Mouse (Mus musculus): ENCODE data around the gene Cnr2. TPM values are rescaled to one million over a fixed set of nuclear protein-coding genes. Genes with fewer than 3 reads are reported as not detected.

Cnr2 gene
- total RNA-seq, 2 experiments from 2014 or later: 0.76 to 0.93 TPM

DNA sequence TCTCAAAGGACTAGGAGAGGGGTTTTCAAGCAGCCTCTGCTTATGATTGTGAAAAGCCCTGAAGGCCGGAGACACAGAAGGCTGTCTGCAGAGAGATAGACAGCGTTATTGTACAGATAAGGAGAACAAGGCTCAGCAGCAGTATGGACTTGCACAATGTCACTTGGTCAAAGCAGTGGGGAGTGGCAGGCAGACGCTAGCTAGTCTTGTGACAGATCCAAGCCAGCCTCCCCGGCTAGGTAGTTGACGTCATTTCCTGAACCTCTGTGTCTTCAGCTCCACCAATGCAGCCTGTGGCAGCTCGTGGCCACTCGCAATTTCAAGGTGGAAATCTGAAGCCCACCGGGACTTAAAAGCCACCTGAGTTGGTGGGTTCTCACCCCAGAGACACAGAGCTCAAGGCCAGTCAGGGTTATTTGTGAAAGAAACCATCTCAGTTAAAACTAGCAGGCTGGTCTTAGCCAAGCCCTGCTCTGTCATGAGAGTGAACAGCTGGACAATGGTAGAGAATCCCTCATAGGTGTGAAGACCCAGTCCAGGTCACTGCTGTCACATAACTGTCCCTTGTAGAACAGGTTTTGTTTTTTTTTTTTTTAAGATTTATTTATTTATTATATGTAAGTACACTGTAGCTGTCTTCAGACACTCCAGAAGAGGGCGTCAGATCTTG is 3.3 kb downstream of the Cnr2 start:
- intact Hi-C loops (cut with DNase I): no loop called here
- DNase-seq: no peak

DNA sequence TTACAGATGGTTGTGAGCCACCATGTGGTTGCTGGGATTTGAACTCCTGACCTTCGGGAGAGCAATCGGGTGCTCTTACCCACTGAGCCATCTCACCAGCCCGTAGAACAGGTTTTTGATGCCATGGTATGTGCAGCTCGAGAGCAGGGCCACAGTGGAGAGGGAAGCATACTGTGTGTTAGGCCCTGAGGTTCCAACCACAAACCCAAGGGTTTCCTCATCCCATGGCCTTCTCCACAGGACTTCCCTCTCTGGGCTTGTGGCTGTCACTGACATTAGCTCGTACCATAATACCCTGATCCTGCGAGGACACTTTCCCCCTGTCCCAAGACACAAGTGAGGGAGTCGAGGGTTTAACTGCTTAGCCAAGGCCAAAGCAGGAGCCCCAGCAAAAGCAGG is 3.9 kb downstream of the Cnr2 start:
- DNase-seq: no peak
- intact Hi-C loops (cut with DNase I): no loop called here

GRCm38 (mm10) chr4:135900008-135900407 is 4.8 kb downstream of the Cnr2 start:
- intact Hi-C loops (cut with DNase I): no loop called here
- DNase-seq: no peak

DNA sequence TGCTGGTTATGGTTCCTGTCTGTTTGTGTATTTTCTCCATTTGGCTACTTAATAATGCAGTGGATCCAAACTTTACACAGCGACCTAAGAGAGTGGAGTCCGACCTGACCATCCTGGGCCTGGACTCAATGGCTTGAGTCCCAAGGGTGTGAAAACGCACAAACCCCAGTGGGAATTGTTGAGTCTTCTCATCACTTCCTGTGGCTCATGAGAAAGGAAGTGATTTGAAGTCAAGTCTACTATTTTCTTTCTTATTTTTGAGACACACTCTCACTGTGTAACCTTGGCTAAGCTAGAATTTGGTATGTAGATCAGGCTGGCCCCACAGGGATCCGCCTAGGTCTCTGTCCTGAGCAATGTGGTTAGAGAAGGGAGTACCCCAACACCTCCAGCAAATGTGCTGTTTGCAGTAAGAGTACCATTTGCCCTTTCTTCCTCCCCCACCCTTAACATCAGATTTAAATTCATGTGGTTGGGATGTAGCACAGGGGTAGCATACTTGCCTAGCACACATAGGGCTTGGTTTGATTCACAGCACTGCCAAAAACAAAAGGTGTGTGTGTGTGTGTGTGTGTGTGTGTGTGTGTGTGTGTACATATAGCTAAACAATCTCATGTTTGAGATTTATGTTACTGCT is 7.5 kb downstream of the Cnr2 start:
- DNase-seq: no peak
- intact Hi-C loops (cut with DNase I): no loop called here

- DNase-seq: no peak
- intact Hi-C loops (cut with DNase I): no loop called here
These were observed 9.6 kb downstream of the Cnr2 start for GRCm38 (mm10) chr4:135904810-135905209.

DNA sequence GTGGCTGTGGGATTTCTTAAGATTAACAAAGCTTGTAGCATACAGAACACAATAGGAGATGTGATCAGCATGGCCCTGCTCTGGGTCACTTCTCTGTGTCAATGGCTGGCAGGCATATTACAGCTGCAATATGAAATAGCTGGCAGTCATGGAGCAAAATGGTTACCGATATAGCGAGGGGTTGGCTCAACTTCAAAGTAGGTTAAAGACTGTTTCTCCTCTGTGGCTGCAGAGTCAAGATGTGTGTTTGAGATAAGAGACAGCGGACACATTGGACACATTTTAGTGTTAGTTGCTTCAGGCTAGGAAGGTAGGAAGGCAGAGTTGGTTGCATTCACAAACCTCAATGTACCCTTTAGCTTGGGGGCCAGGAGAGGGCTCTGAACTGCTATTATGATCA is 11.4 kb downstream of the Cnr2 start:
- no peak for DNase-seq

DNA sequence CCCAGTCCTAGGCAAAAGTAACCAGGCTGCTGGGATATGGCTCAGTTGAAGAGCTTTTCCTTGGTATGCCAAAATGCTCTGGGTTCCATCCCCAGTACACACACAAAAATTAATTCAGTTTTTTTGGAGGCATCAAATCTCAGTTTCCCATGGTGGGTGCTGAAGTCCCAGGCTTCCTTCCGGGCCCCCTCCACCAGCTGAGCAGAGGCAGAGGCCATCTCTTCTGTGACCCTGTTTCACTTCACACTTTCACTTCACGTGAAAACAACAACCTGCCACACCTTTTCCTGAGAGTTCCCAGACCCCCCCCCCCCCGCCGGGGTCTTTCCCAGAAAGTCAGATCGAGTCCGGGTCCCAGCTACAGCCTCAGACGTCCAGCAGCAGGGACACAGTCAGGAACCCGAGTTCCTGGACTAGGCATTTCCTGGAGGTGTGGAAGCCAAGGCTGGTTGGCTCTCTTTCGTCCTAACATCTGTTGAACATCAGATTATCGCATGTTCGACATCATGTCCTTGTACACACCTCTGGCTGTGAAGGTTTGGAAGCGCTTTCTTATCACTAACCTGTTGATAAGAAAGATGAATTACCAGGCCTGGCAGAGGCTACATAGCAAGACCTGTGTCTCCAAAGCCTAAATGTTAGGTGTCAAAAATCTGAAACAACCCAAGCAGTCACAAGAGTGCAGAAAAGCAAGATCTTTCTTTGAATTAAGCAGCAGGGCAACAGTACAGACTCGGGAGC is 14.3 kb downstream of the Cnr2 start:
- no peak for DNase-seq
- intact Hi-C loops (cut with DNase I): no loop called here

More for the DNA sequence above, 11.4 kb downstream of the Cnr2 start:
- intact Hi-C loops (cut with DNase I): no loop called here

DNA sequence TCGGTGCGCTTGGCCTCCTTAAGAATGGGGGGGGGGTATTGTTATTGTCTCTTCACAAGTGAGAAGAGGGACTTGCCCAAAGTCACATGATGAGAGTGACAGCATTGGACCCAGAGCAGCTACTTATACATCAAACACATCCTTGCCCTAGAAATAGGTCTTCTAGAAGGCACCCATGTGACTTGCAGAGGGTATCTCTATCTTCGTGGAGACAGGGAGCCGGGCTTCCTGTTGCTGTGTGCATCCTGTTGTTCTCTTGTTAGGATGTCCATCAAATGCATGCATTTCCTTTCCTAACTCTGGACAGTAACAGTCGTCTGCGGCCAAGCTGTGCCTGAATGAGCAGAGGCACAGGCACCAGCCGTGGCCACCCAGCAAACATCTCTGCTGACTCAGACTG is 16.3 kb downstream of the Cnr2 start:
- no peak for DNase-seq
- intact Hi-C loops (cut with DNase I): no loop called here

GRCm38 (mm10) chr4:135912164-135912563 is 17.0 kb downstream of the Cnr2 start:
- intact Hi-C loops (cut with DNase I): no loop called here
- DNase-seq: no peak

- intact Hi-C loops (cut with DNase I): no loop called here
These were observed 17.6 kb downstream of the Cnr2 start for GRCm38 (mm10) chr4:135912835-135913234.

DNA sequence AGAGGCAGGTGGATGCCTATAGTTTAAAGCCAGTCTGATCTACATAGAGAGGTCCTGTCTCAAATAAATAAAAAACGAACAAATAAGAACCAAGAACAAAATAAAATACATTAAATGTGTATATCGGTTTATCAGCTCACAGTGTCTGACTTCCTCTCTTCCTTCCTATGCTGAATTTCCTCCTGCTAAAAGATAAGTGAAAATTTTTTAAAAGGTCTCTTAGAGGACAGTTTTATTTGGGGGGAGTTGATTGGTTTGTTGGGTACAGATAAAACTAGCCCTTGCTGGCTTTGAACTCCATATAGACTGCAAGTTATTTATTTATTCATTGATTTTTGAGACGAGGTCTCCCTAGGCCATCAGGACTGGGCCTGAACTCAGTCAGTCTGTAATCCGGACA is 18.2 kb downstream of the Cnr2 start:
- DNase-seq: no peak
- intact Hi-C loops (cut with DNase I): no loop called here

More at GRCm38 (mm10) chr4:135912835-135913234, 17.6 kb downstream of the Cnr2 start:
- no peak for DNase-seq

DNA sequence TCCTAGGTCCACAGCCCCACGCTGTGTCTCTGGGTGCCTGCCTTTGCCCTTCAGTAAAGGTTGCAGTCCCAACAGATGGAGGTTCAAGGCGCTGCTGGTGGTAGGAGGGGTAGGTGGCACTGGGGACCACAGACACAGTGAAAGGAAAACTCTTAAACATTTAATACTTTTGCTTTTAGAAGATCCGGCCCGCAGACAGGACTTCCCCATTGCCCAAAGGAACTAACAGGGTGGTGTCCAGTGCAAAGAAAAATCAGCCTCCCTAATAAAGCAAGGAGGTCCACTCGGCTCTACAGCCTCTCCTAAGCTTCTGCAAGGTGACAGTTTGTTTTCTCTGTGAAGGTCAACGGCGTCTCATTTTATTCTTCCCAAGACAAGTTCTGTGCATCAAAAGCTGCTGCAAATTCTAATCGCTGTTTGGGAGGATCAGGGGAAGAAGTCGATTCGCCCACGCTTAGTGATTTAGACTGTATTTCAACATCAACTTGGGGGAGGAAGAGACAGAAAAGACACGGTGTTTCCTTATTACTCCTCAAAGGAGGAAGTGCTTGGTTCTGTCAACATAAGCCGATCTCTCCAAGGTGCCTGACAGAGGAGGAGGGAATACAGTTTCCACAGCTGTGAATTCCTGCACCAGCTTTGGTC is 23.6 kb downstream of the Cnr2 start:
- DNase-seq: no peak

DNA sequence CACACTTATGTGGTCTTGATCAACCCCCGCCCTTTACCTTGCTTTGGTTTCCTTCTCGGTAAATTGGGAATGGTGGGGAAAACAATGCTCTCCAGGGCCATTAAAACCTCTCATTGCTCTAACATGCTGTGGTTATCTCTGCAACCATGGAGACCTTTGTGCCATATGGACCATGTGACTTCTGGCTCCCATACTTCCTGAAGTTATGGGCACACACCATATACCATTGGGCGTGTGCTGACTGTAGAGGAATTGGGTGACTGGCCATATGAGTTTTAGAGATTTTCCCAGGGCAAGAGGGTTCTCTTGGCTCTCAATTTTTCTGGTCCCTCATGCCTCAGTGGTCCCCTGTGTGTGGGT is 24.1 kb downstream of the Cnr2 start:
- intact Hi-C loops (cut with DNase I): loop anchor here (2.0 kb wide), 1 partner anchor 28 kb away; no protein-coding TSS in a partner anchor
- no peak for DNase-seq

More for the DNA sequence above, 23.6 kb downstream of the Cnr2 start:
- intact Hi-C loops (cut with DNase I): loop anchor here (2.0 kb wide), 1 partner anchor 28 kb away; no protein-coding TSS in a partner anchor

DNA sequence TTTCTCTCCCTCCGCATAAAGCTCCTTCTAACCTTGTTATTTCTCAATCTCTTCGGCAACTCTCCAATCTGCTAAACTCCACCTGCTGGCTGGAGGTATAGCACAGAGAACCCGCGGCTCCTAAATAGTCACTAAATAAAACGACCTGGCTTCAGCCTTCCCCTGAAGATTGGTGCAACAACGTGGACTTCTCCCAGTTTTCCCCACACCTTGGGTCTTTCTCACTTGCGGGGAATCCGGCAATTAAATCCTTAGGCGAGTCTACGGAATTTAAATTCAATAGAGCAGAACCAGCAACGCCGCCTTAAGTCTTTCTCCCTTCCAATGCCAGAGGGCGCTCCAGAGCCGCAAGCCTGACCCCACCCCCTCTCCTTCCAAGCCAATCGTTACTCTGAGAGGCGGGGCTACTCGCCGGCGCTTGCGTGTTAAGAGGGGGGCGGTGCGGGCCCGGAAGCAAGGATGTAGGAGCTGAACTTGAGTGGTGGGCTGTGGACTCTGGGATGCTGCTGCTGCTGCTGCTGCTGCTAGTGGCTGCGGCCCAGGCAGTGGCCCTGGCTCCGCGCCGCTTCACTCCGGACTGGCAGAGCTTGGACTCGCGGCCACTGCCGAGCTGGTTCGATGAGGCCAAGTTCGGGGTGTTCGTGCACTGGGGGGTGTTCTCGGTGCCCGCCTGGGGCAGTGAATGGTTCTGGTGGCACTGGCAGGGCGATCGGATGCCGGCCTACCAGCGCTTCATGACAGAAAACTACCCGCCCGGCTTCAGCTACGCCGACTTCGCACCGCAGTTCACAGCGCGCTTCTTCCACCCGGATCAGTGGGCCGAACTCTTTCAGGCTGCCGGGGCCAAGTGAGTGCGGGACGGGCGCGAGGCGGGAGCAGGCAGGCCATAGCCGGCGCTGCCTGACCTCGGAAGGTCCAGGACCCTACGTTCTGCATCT is 25.4 kb downstream of the Cnr2 start, which contains the start of gene Fuca1:
Fuca1 (plus strand) TSS at position 432 of the 938 bp plus-strand sequence.
- intact Hi-C loops (cut with DNase I): loop anchor here (1.0 kb wide), 1 partner anchor 119 kb away; no protein-coding TSS in a partner anchor
- peak; percentile 96 to 97 for DNase-seq

- intact Hi-C loops (cut with DNase I): no loop called here
- DNase-seq: peak in 1 of 2 experiments; percentile 38
These were observed 26.3 kb downstream of the Cnr2 start for GRCm38 (mm10) chr4:135921257-135922120.

GRCm38 (mm10) chr4:135922190-135922589 is 27.0 kb downstream of the Cnr2 start:
- no peak for DNase-seq
- intact Hi-C loops (cut with DNase I): no loop called here

- intact Hi-C loops (cut with DNase I): no loop called here
- DNase-seq: no peak
These were observed 29.2 kb downstream of the Cnr2 start for GRCm38 (mm10) chr4:135924418-135924817.

DNA sequence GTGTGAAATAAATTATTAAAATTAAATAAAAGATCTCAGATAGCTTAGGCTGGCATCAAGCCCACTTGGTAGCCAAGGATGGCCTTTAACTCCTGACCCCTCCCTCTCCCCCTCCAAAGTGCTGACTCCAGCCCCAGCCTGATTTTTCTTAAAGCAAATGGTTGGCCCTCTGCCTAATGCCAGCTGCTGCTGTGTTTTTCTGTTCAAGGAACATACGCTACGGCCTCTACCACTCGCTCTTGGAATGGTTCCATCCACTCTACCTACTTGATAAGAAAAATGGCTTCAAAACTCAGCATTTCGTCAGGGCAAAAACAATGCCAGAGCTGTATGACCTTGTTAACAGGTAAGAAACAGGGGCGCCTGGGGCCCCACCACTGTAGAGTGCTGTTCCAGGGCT is 30.1 kb downstream of the Cnr2 start:
- intact Hi-C loops (cut with DNase I): no loop called here
- DNase-seq: no peak

Data from heart, postnatal 14 days (tissue).